Mouse (Mus musculus): ENCODE measurements around the gene Smim13. TPM values are rescaled to one million over a fixed set of nuclear protein-coding genes. Genes with fewer than 3 reads are reported as not detected.
"Not testable (repeated sequence)": the region's sequence is repeated elsewhere in the genome, so short reads cannot be mapped to it uniquely, and the experiment has no call there.

The Smim13 gene
- polyA plus RNA-seq, 1 experiment from 2014 or later = 11.9 TPM

DNA sequence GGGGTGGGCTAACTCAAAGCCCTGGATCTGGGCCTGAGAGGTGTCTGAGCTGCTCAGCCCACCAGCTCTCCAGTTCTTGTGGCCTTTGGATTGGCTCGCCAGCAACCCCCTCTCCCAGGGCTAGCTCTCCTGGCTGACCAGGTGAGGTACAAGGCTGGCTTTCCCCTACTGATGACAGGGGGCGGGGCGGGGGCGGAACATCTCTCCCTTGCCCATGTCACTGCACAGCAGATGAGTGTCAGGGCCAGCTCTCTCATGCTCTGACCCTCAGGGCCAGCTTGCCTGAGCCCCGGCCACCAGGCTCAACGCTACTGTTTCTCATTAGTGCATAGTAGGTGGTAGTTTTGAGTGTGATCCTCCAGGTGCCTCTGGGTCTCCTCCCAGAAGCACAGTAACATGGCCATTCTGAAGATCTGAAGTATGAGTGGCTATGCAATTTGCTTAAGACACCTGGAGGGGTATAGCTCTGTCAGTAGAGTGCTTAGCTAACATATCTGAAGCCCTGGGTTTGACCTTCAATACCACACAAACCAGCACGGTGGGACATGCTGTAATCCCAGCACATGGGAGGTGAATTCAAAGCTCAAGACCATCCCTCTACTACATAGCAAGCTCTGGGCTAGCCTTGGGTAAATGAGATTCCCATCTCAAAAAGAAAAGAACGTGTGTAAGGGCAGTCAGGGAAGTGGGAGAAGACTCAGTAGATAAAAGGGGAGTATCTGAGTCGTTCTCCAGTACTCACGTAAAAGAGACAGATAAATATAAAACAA lies 11.4 kb upstream of the Smim13 start:
- H3K27ac ChIP-seq (ENCODE audit: low read depth) = no peak overlapping the region
- TF ChIP-seq CTCF (IDR thresholded peaks at IDR 0.05; ENCODE audit: low read depth) = no peak
- no peaks in the 10 kb centered on the region for H3K4me1 ChIP-seq (ENCODE audit: insufficient read depth)
- WGBS = 70% methylated on average over 10 of the region's 10 CpGs
- no peak; the same call in 1 of the 2 replicates for ATAC-seq (ENCODE audit: insufficient read depth)
- H3K27me3 ChIP-seq (ENCODE audit: insufficient read depth, low read length) = no peaks in the 10 kb centered on the region
- DNase-seq = no peak
- no peak overlapping the region for H3K9ac ChIP-seq
- no peak overlapping the region for H3K4me3 ChIP-seq (ENCODE audit: low read depth, low read length)
- H3K9me3 ChIP-seq (ENCODE audit: low read depth, low read length) = no peaks in the 10 kb centered on the region
- H3K4me2 ChIP-seq = no peak overlapping the region
- H3K36me3 ChIP-seq (ENCODE audit: insufficient read depth) = no peaks in the 10 kb centered on the region

GRCm38 (mm10) chr13:41238805-41239130 lies 10.9 kb upstream of the Smim13 start:
- TF ChIP-seq CTCF (IDR thresholded peaks at IDR 0.05; ENCODE audit: low read depth) = peak; percentile 83
- DNase-seq = peak; percentile 84

GRCm38 (mm10) chr13:41241557-41241956 lies 8.1 kb upstream of the Smim13 start:
- 58% methylated on average over 2 of the region's 2 CpGs for WGBS

More at GRCm38 (mm10) chr13:41238805-41239130, 10.9 kb upstream of the Smim13 start:
- no peak for ATAC-seq (ENCODE audit: insufficient read depth)
- 3% methylated on average over 5 of the region's 5 CpGs for WGBS
- H3K27ac ChIP-seq (ENCODE audit: low read depth) = no peak overlapping the region
- H3K9ac ChIP-seq = no peak overlapping the region
- no peak overlapping the region for H3K4me3 ChIP-seq (ENCODE audit: low read depth, low read length)
- H3K27me3 ChIP-seq (ENCODE audit: insufficient read depth, low read length) = no peaks in the 10 kb centered on the region
- no peaks in the 10 kb centered on the region for H3K9me3 ChIP-seq (ENCODE audit: low read depth, low read length)
- H3K4me2 ChIP-seq = no peak overlapping the region
- no peaks in the 10 kb centered on the region for H3K36me3 ChIP-seq (ENCODE audit: insufficient read depth)
- no peaks in the 10 kb centered on the region for H3K4me1 ChIP-seq (ENCODE audit: insufficient read depth)

GRCm38 (mm10) chr13:41244306-41244830 lies 5.3 kb upstream of the Smim13 start:
- no peak for ATAC-seq (ENCODE audit: insufficient read depth)

More at GRCm38 (mm10) chr13:41241557-41241956, 8.1 kb upstream of the Smim13 start:
- ATAC-seq (ENCODE audit: insufficient read depth) (no peak), DNase-seq (no peak)
- Histone ChIP-seq H3K27ac (ENCODE audit: low read depth) (no peak overlapping the region), H3K4me3 (ENCODE audit: low read depth, low read length) (no peak overlapping the region), H3K4me2 (no peak overlapping the region), H3K36me3 (ENCODE audit: insufficient read depth) (no peaks in the 10 kb centered on the region), H3K4me1 (ENCODE audit: insufficient read depth) (no peaks in the 10 kb centered on the region), H3K9ac (no peak overlapping the region), H3K9me3 (ENCODE audit: low read depth, low read length) (no peaks in the 10 kb centered on the region), H3K27me3 (ENCODE audit: insufficient read depth, low read length) (no peaks in the 10 kb centered on the region)
- TF ChIP-seq CTCF (IDR thresholded peaks at IDR 0.05; ENCODE audit: low read depth) = no peak

DNA sequence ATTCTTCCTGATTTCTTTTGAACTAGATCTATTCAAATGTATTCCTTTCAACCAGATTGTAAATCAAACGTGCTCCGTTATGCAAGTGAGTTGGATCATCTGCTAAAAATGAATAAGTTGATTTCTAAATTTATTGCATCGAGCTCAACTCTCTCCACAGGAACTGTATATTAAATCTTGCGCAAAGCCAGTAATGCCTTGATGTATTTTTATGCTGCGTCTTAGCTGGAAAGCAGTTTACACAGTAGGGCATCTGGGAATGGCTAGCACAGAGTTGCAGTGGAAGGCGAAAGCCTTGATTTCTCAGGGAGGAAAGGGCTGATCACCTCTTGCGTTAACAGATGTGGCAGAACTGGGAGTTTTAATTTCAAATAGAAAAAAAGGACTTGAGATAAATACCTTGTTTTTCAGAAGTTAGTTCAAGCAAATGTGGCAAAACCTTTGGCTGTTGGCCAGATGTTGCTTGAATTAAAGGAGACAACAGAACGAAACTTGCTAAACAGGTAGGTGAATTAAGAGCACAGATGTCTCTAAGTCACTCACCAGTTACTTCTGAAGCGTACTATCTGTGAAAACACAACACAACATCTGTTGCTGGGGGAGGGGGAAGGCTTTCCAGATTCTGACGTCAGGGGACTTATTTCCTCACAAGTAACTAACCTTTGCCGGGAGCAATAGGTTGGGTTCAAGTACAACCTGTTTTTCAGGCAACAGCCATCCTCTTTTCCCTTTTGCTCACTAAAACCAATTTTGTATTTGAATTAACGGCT lies 708 bp upstream of the Smim13 start:
- DNase-seq (no peak), ATAC-seq (ENCODE audit: insufficient read depth) (no peak)
- TF ChIP-seq CTCF (IDR thresholded peaks at IDR 0.05; ENCODE audit: low read depth) = no peak
- 41% methylated on average over 12 of the region's 12 CpGs for WGBS
- no peak overlapping the region for H3K27ac ChIP-seq (ENCODE audit: low read depth)
- peak overlapping the region; percentile 67 for H3K4me2 ChIP-seq
- H3K4me1 ChIP-seq (ENCODE audit: insufficient read depth) = 0 out of 2 replicates have a peak, but pooled peaks cover 3% of the 10 kb centered on the region
- H3K9me3 ChIP-seq (ENCODE audit: low read depth, low read length) = no peaks in the 10 kb centered on the region
- no peaks in the 10 kb centered on the region for H3K27me3 ChIP-seq (ENCODE audit: insufficient read depth, low read length)
- H3K4me3 ChIP-seq (ENCODE audit: low read depth, low read length) = peak overlapping the region; percentile 73
- no peaks in the 10 kb centered on the region for H3K36me3 ChIP-seq (ENCODE audit: insufficient read depth)
- H3K9ac ChIP-seq = peak overlapping the region; percentile 47

More at GRCm38 (mm10) chr13:41244306-41244830, 5.3 kb upstream of the Smim13 start:
- Histone ChIP-seq H3K4me3 (ENCODE audit: low read depth, low read length) (no peak overlapping the region), H3K4me2 (no peak overlapping the region), H3K27me3 (ENCODE audit: insufficient read depth, low read length) (no peaks in the 10 kb centered on the region), H3K9me3 (ENCODE audit: low read depth, low read length) (no peaks in the 10 kb centered on the region), H3K36me3 (ENCODE audit: insufficient read depth) (no peaks in the 10 kb centered on the region), H3K4me1 (ENCODE audit: insufficient read depth) (no peaks in the 10 kb centered on the region), H3K9ac (no peak overlapping the region), H3K27ac (ENCODE audit: low read depth) (no peak overlapping the region)
- DNase-seq = no peak
- TF ChIP-seq CTCF (IDR thresholded peaks at IDR 0.05; ENCODE audit: low read depth) = 0 out of 2 replicates have a peak, but pooled peaks have one; percentile 10
- 46% methylated on average over 6 of the region's 6 CpGs for WGBS

- peak overlapping the region; percentile 73 for H3K4me3 ChIP-seq (ENCODE audit: low read depth, low read length)
- H3K9ac ChIP-seq = peak overlapping the region; percentile 77
- ATAC-seq (ENCODE audit: insufficient read depth) (no peak), DNase-seq (peak; percentile 41)
- peak overlapping the region; percentile 83; the same call in 1 of the 2 replicates for H3K27ac ChIP-seq (ENCODE audit: low read depth)
- 0 out of 2 replicates have a peak, but pooled peaks cover 3% of the 10 kb centered on the region for H3K4me1 ChIP-seq (ENCODE audit: insufficient read depth)
- no peaks in the 10 kb centered on the region for H3K9me3 ChIP-seq (ENCODE audit: low read depth, low read length)
- peak overlapping the region; percentile 86 for H3K4me2 ChIP-seq
- H3K36me3 ChIP-seq (ENCODE audit: insufficient read depth) = no peaks in the 10 kb centered on the region
- WGBS = 1% methylated on average over 27 of the region's 27 CpGs
- H3K27me3 ChIP-seq (ENCODE audit: insufficient read depth, low read length) = no peaks in the 10 kb centered on the region
- TF ChIP-seq CTCF (IDR thresholded peaks at IDR 0.05; ENCODE audit: low read depth) = no peak
Observed at GRCm38 (mm10) chr13:41250318-41250981, 806 bp downstream of the Smim13 start.

GRCm38 (mm10) chr13:41251232-41251631 lies 1.6 kb downstream of the Smim13 start:
- not testable (repeated sequence) for H3K9ac ChIP-seq; H3K27me3 ChIP-seq (ENCODE audit: insufficient read depth, low read length); H3K36me3 ChIP-seq (ENCODE audit: insufficient read depth); H3K27ac ChIP-seq (ENCODE audit: low read depth); H3K4me1 ChIP-seq (ENCODE audit: insufficient read depth); DNase-seq; H3K9me3 ChIP-seq (ENCODE audit: low read depth, low read length); ATAC-seq (ENCODE audit: insufficient read depth)
- Histone ChIP-seq H3K4me3 (ENCODE audit: low read depth, low read length) (peak overlapping the region; percentile 73; the same call in 1 of the 2 replicates), H3K4me2 (peak overlapping the region; percentile 86)
- WGBS = 85% methylated on average over 5 of the region's 5 CpGs

Data from lung, embryonic 14.5 days (tissue).